Mouse (Mus musculus): ENCODE data around the gene Acad12. TPM values are rescaled to one million over a fixed set of nuclear protein-coding genes. Genes with fewer than 3 reads are reported as not detected.

Acad12 gene
- polyA plus RNA-seq, 1 experiment from 2014 or later = 2.5 TPM

GRCm38 (mm10) chr5:121592064-121592815 lies 26.5 kb downstream of the Acad12 start:
- Histone ChIP-seq H3K4me3 (no peak overlapping the region; the same call in 1 of the 2 replicates), H3K27ac (no peak overlapping the region), H3K4me1 (peaks cover 19% of the 10 kb centered on the region), H3K36me3 (no peaks in the 10 kb centered on the region), H3K4me2 (replicated peaks) (peak overlapping the region; percentile 95), H3K9me3 (replicated peaks) (no peaks in the 10 kb centered on the region), H3K27me3 (peaks cover 5% of the 10 kb centered on the region; the same call in 1 of the 2 replicates), H3K9ac (no peak overlapping the region)
- no peak for ATAC-seq (ENCODE audit: low FRiP score)
- 69% methylated on average over 11 of the region's 11 CpGs for WGBS

GRCm38 (mm10) chr5:121591417-121592063 lies 27.2 kb downstream of the Acad12 start:
- peaks cover 2% of the 10 kb centered on the region; the same call in 1 of the 2 replicates for H3K27me3 ChIP-seq
- no peaks in the 10 kb centered on the region for H3K36me3 ChIP-seq
- 82% methylated on average over 11 of the region's 11 CpGs for WGBS
- H3K27ac ChIP-seq = no peak overlapping the region
- 0 out of 2 replicates have a peak overlapping the region, but pooled peaks have one; percentile 95 for H3K4me2 ChIP-seq (replicated peaks)
- no peak for ATAC-seq (ENCODE audit: low FRiP score)
- H3K4me3 ChIP-seq = no peak overlapping the region
- H3K9me3 ChIP-seq (replicated peaks) = no peaks in the 10 kb centered on the region
- H3K4me1 ChIP-seq = peaks cover 20% of the 10 kb centered on the region
- no peak overlapping the region for H3K9ac ChIP-seq

- Histone ChIP-seq H3K4me1 (peaks cover 22% of the 10 kb centered on the region), H3K36me3 (no peaks in the 10 kb centered on the region), H3K27me3 (no peaks in the 10 kb centered on the region), H3K27ac (no peak overlapping the region), H3K9me3 (replicated peaks) (no peaks in the 10 kb centered on the region), H3K4me2 (replicated peaks) (no peak overlapping the region), H3K4me3 (no peak overlapping the region), H3K9ac (no peak overlapping the region)
- WGBS = 84% methylated on average over 6 of the region's 6 CpGs
- ATAC-seq (ENCODE audit: low FRiP score) = no peak
Measured at GRCm38 (mm10) chr5:121589928-121590327, 28.8 kb downstream of the Acad12 start.

GRCm38 (mm10) chr5:121586400-121587039 lies 32.2 kb downstream of the Acad12 start:
- WGBS = 78% methylated on average over 6 of the region's 6 CpGs
- no peak overlapping the region for H3K9ac ChIP-seq

GRCm38 (mm10) chr5:121585699-121586098 lies 33.0 kb downstream of the Acad12 start:
- no peak overlapping the region for H3K4me2 ChIP-seq (replicated peaks)
- no peaks in the 10 kb centered on the region for H3K36me3 ChIP-seq
- H3K9ac ChIP-seq = no peak overlapping the region
- ATAC-seq (ENCODE audit: low FRiP score) = no peak
- 80% methylated on average over 5 of the region's 5 CpGs for WGBS
- 0 out of 2 replicates have a peak, but pooled peaks cover 5% of the 10 kb centered on the region for H3K4me1 ChIP-seq
- no peaks in the 10 kb centered on the region for H3K27me3 ChIP-seq
- no peaks in the 10 kb centered on the region for H3K9me3 ChIP-seq (replicated peaks)
- no peak overlapping the region for H3K27ac ChIP-seq
- H3K4me3 ChIP-seq = no peak overlapping the region

More at GRCm38 (mm10) chr5:121586400-121587039, 32.2 kb downstream of the Acad12 start:
- H3K9me3 ChIP-seq (replicated peaks) = no peaks in the 10 kb centered on the region
- H3K4me3 ChIP-seq = no peak overlapping the region
- H3K36me3 ChIP-seq = no peaks in the 10 kb centered on the region
- no peak overlapping the region for H3K4me2 ChIP-seq (replicated peaks)
- H3K4me1 ChIP-seq = 0 out of 2 replicates have a peak, but pooled peaks cover 5% of the 10 kb centered on the region
- H3K27ac ChIP-seq = no peak overlapping the region
- H3K27me3 ChIP-seq = no peaks in the 10 kb centered on the region
- ATAC-seq (ENCODE audit: low FRiP score) = no peak

- no peak overlapping the region for H3K27ac ChIP-seq
- no peaks in the 10 kb centered on the region for H3K27me3 ChIP-seq
- no peak overlapping the region for H3K4me2 ChIP-seq (replicated peaks)
- H3K36me3 ChIP-seq = 0 out of 2 replicates have a peak, but pooled peaks cover under 1% of the 10 kb centered on the region
- WGBS = 94% methylated on average over 10 of the region's 10 CpGs
- H3K9me3 ChIP-seq (replicated peaks) = no peaks in the 10 kb centered on the region
- no peak for ATAC-seq (ENCODE audit: low FRiP score)
- H3K9ac ChIP-seq = no peak overlapping the region
- 0 out of 2 replicates have a peak, but pooled peaks cover 5% of the 10 kb centered on the region for H3K4me1 ChIP-seq
- H3K4me3 ChIP-seq = no peak overlapping the region
Measured at GRCm38 (mm10) chr5:121585005-121585404, 33.7 kb downstream of the Acad12 start.

- no peak for ATAC-seq (ENCODE audit: low FRiP score)
- Histone ChIP-seq H3K4me3 (no peak overlapping the region), H3K36me3 (peaks cover 11% of the 10 kb centered on the region), H3K9ac (no peak overlapping the region), H3K27ac (no peak overlapping the region), H3K27me3 (no peaks in the 10 kb centered on the region), H3K4me2 (replicated peaks) (no peak overlapping the region), H3K9me3 (replicated peaks) (no peaks in the 10 kb centered on the region), H3K4me1 (0 out of 2 replicates have a peak, but pooled peaks cover 5% of the 10 kb centered on the region)
- 58% methylated on average over 12 of the region's 12 CpGs for WGBS
Measured at GRCm38 (mm10) chr5:121583765-121584501, 34.8 kb downstream of the Acad12 start.

GRCm38 (mm10) chr5:121581945-121582344 lies 36.8 kb downstream of the Acad12 start:
- H3K9ac ChIP-seq = no peak overlapping the region
- no peak overlapping the region for H3K4me3 ChIP-seq
- 91% methylated on average over 8 of the region's 8 CpGs for WGBS
- no peak overlapping the region for H3K27ac ChIP-seq
- peaks cover 19% of the 10 kb centered on the region for H3K36me3 ChIP-seq
- no peak overlapping the region for H3K4me2 ChIP-seq (replicated peaks)
- ATAC-seq (ENCODE audit: low FRiP score) = no peak
- H3K27me3 ChIP-seq = no peaks in the 10 kb centered on the region
- H3K9me3 ChIP-seq (replicated peaks) = no peaks in the 10 kb centered on the region
- H3K4me1 ChIP-seq = 0 out of 2 replicates have a peak, but pooled peaks cover 5% of the 10 kb centered on the region

- H3K36me3 ChIP-seq = peaks cover 28% of the 10 kb centered on the region
- H3K4me3 ChIP-seq = no peak overlapping the region
- no peaks in the 10 kb centered on the region for H3K4me1 ChIP-seq
- H3K9me3 ChIP-seq (replicated peaks) = no peaks in the 10 kb centered on the region
- no peak overlapping the region for H3K27ac ChIP-seq
- 88% methylated on average over 11 of the region's 11 CpGs for WGBS
- no peak for ATAC-seq (ENCODE audit: low FRiP score)
- H3K4me2 ChIP-seq (replicated peaks) = no peak overlapping the region
- H3K27me3 ChIP-seq = no peaks in the 10 kb centered on the region
- H3K9ac ChIP-seq = no peak overlapping the region
Measured at GRCm38 (mm10) chr5:121576927-121577488, 41.7 kb downstream of the Acad12 start.

- ATAC-seq (ENCODE audit: low FRiP score) = no peak
- H3K4me3 ChIP-seq = no peak overlapping the region
- WGBS = 94% methylated on average over 11 of the region's 11 CpGs
- H3K9me3 ChIP-seq (replicated peaks) = no peaks in the 10 kb centered on the region
- H3K27ac ChIP-seq = no peak overlapping the region
- no peaks in the 10 kb centered on the region for H3K27me3 ChIP-seq
- H3K4me2 ChIP-seq (replicated peaks) = no peak overlapping the region
- no peaks in the 10 kb centered on the region for H3K4me1 ChIP-seq
- H3K36me3 ChIP-seq = peaks cover 33% of the 10 kb centered on the region
- no peak overlapping the region for H3K9ac ChIP-seq
Measured at GRCm38 (mm10) chr5:121575867-121576266, 42.9 kb downstream of the Acad12 start.

GRCm38 (mm10) chr5:121574145-121574544 lies 44.6 kb downstream of the Acad12 start:
- WGBS = 93% methylated on average over 13 of the region's 13 CpGs
- no peak overlapping the region for H3K4me3 ChIP-seq
- H3K27me3 ChIP-seq = no peaks in the 10 kb centered on the region
- no peak overlapping the region for H3K4me2 ChIP-seq (replicated peaks)
- H3K36me3 ChIP-seq = peaks cover 34% of the 10 kb centered on the region
- no peak for ATAC-seq (ENCODE audit: low FRiP score)
- H3K9me3 ChIP-seq (replicated peaks) = no peaks in the 10 kb centered on the region
- no peak overlapping the region for H3K9ac ChIP-seq
- no peaks in the 10 kb centered on the region for H3K4me1 ChIP-seq
- H3K27ac ChIP-seq = no peak overlapping the region
